Mouse (Mus musculus): Measurements from ENCODE around the gene Nhsl1.

DNA sequence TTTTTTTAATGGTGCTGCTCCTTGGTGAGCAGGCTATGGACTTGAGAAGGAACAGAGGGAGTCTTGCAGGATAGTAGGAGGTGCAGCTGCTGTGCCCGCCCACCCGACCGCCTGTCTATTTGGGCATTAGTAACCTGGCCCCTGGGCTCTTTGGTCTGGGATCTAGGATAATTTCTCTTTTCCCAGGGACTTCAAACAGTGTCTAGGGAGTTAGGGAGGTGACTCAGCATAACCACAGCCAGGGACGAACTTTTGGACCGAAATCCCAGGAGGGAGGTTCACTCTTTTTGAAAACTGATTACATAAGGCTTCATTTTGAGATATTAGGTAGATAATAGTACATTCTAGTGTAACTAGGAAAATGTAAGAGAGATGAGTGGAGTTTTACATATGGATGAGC is 18.9 kb downstream of the Nhsl1 start:
- TF ChIP-seq CTCF (IDR thresholded peaks at IDR 0.05; ENCODE audit: control insufficient read depth, insufficient read depth, insufficient read length) (no peak), USF1 (IDR thresholded peaks at IDR 0.05; ENCODE audit: low read depth) (no peak), MYOG (IDR thresholded peaks at IDR 0.05; ENCODE audit: control insufficient read depth, extremely low read depth, insufficient read length) (no peak)

Data from C2C12 (cell line).